Mouse (Mus musculus): ENCODE results near the gene Samt1. TPM values are rescaled to one million over a fixed set of nuclear protein-coding genes. Genes with fewer than 3 reads are reported as not detected.
"Not testable (repeated sequence)": the region's sequence is repeated elsewhere in the genome, so short reads cannot be mapped to it uniquely, and the experiment has no call there.

The Samt1 gene
- total RNA-seq (2015; ENCODE audit: low replicate concordance), result not detected in 2 replicates
- not detected in 2 replicates for total RNA-seq (2017; ENCODE audit: low replicate concordance)

DNA sequence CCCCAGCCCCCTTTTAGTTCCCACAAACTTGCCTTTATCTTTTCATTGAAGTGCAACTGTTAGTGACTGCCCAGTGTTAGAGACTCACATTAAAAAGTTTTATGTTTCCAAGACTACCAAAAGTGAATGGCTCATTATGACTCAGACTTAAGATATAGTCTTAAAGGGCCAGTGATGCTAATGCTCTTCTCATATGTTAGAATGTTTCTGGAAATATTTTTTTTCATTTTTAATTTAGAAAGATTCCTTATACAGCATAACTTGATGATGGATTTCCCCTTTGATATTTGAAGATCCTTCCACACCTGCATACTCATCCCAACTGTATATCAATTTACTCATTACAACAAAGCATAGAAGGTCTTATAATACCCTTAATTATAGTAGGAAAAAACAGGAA lies at the start of gene Samt1:
Gene Samt1, minus strand, starts transcription at position 101 of the 400 bp plus-strand sequence.
- not testable (repeated sequence) for ATAC-seq (replicated peaks; ENCODE audit: low FRiP score, poor library complexity, severe bottlenecking)

DNA sequence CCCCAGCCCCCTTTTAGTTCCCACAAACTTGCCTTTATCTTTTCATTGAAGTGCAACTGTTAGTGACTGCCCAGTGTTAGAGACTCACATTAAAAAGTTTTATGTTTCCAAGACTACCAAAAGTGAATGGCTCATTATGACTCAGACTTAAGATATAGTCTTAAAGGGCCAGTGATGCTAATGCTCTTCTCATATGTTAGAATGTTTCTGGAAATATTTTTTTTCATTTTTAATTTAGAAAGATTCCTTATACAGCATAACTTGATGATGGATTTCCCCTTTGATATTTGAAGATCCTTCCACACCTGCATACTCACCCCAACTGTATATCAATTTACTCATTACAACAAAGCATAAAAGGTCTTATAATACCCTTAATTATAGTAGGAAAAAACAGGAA lies 42.5 kb upstream of the Samt1 start, which contains the start of gene Gm10057:
Gene Gm10057, minus strand, starts transcription at position 101 of the 400 bp plus-strand sequence.
- ATAC-seq (replicated peaks; ENCODE audit: low FRiP score, poor library complexity, severe bottlenecking), result not testable (repeated sequence)

DNA sequence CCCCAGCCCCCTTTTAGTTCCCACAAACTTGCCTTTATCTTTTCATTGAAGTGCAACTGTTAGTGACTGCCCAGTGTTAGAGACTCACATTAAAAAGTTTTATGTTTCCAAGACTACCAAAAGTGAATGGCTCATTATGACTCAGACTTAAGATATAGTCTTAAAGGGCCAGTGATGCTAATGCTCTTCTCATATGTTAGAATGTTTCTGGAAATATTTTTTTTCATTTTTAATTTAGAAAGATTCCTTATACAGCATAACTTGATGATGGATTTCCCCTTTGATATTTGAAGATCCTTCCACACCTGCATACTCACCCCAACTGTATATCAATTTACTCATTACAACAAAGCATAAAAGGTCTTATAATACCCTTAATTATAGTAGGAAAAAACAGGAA lies 21.3 kb upstream of the Samt1 start, which contains the start of gene 4921511M17Rik:
Gene 4921511M17Rik, minus strand, starts transcription at position 101 of the 400 bp plus-strand sequence.
- not testable (repeated sequence) for ATAC-seq (replicated peaks; ENCODE audit: low FRiP score, poor library complexity, severe bottlenecking)

DNA sequence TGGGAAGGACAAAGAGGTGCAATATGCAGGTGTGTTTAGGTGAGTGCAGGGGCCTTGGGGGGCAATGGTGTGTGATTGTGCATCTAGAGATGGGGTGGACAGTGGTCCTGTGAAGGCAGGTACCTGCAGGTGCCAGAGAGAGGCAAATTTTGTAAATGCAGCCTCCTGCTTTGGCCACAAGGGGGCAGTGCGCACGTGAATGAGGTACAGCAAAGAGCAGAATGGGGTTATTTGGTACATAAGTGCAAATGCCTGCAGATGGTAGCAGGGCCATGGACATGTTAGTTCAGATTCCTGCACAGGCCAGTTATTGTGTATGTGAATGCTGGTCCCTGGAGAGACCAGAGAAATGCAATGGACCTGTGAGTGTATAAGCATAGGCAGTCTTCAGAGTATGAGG lies 35.5 kb downstream of the Samt1 start:
- ATAC-seq (replicated peaks; ENCODE audit: low FRiP score, poor library complexity, severe bottlenecking), result not testable (repeated sequence)

DNA sequence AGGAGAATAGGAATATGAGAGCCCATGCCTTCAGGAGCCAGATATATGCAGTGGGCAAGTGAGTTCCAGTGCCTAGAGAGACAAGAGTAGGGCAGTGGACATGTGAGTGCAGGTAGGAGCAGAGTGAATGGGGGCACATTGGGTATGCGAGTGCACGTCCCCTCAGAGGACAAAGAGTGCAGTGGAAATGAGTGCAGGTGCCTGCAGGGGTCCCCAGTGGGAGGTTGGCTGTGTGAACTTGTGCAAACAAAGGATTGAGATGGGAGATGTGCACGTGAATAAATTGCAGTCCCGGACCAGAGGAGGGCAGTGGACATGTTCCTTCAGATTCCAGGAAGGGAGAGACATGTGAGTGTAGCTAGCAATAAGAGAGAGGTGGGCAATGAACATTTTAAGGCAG lies 36.0 kb downstream of the Samt1 start:
- not testable (repeated sequence) for ATAC-seq (replicated peaks; ENCODE audit: low FRiP score, poor library complexity, severe bottlenecking)

DNA sequence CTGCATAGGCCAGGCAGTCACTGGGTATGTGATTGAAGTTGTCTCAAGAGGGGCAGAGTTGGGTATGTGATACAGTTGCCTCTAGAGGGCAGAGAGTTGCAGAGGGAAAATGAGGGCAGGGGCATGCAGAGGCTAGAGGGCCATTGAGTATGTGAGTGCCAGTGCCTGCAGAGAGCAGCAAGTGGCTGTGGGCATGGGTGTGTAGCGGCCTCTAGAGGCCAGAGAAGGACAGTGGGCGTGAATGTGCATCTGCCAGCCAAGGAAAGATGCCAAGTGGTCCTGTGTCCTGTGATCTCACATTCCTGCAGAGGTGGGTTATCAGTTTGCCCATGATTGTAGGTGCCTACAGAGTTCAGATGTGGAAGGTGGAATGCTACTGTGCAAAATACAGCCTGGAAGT lies 38.0 kb downstream of the Samt1 start:
- ATAC-seq (replicated peaks; ENCODE audit: low FRiP score, poor library complexity, severe bottlenecking), result no peak

DNA sequence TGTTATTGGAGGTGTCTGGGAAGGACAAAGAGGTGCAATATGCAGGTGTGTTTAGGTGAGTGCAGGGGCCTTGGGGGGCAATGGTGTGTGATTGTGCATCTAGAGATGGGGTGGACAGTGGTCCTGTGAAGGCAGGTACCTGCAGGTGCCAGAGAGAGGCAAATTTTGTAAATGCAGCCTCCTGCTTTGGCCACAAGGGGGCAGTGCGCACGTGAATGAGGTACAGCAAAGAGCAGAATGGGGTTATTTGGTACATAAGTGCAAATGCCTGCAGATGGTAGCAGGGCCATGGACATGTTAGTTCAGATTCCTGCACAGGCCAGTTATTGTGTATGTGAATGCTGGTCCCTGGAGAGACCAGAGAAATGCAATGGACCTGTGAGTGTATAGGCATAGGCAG lies 59.6 kb downstream of the Samt1 start:
- not testable (repeated sequence) for ATAC-seq (replicated peaks; ENCODE audit: low FRiP score, poor library complexity, severe bottlenecking)

Other genes with a start within 250 kb of the Samt1 start
- not detected in 2 replicates for gene Spin2c, start 180.4 kb downstream of the Samt1 start, total RNA-seq (2015; ENCODE audit: low replicate concordance)
- gene Spin2c, start 180.4 kb downstream of the Samt1 start, total RNA-seq (2017; ENCODE audit: low replicate concordance), result not detected in 2 replicates
- not detected in 2 replicates for gene 4921511M17Rik, start 21.2 kb upstream of the Samt1 start, total RNA-seq (2015; ENCODE audit: low replicate concordance)
- not detected in 2 replicates for gene 4921511M17Rik, start 21.2 kb upstream of the Samt1 start, total RNA-seq (2017; ENCODE audit: low replicate concordance)
- not detected in 2 replicates for gene Gm10057, start 42.4 kb upstream of the Samt1 start, total RNA-seq (2015; ENCODE audit: low replicate concordance)
- not detected in 2 replicates for gene Gm10057, start 42.4 kb upstream of the Samt1 start, total RNA-seq (2017; ENCODE audit: low replicate concordance)
- gene Gm15140, start 108.0 kb upstream of the Samt1 start, total RNA-seq (2015; ENCODE audit: low replicate concordance), result not detected in 2 replicates
- gene Gm15140, start 108.0 kb upstream of the Samt1 start, total RNA-seq (2017; ENCODE audit: low replicate concordance), result not detected in 2 replicates